Mouse (Mus musculus): ENCODE measurements around the gene Mettl7a2.
"Not testable (repeated sequence)": the region's sequence is repeated elsewhere in the genome, so short reads cannot be mapped to it uniquely, and the experiment has no call there.

Gene Mettl7a2

DNA sequence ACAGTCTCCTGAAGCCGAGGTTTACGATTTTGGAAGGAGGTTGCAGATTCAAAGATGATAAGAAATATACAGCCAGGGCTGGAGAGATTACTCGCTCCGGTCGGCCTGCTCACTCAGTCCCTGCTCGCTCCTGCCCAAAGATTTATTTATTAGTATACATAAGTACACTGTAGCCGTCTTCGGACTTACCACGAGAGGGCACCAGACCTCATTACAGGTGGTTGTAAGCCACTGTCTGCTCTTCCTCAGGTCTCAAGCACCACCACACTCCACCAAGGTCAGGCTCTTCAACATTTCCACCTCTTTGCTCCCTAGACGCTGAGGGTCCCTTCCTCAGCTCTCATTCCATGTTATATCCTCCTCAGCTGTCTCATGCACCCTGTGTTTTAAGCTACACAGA is 15.2 kb upstream of the Mettl7a2 start:
- peak; percentile 43 for DNase-seq (ENCODE audit: low spot score)

DNA sequence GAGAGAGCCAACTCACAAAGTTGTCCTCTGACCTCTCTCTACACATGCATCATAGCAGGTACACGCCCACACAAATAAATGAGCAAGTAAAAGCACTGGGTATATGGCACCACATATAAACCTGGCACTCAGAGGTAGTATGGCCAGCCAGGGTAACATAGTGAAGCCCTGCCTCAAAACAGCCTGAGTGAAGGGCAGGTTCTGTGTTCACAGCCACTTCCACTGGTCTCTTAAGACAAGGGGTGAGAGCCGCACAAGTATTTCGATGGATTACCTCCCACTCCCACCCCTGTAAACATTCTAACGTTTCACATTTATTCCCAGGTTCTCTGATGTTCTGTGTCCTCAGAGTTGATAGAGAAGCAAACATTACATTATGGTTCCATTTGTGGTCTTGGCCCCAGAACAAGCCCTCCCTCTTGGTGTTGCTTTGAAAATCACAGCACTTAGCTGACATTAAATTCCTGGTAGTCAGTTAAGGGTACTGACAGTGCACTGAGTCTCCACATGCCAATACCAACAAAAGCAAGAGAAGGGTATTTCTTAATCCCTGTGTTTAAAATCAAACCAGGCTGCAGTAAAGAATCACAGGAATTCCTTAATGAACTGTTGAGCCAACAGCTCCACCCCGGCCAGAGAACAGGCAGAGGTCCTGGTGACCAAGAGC is 11.6 kb upstream of the Mettl7a2 start:
- DNase-seq (ENCODE audit: low spot score), result not testable (repeated sequence)

DNA sequence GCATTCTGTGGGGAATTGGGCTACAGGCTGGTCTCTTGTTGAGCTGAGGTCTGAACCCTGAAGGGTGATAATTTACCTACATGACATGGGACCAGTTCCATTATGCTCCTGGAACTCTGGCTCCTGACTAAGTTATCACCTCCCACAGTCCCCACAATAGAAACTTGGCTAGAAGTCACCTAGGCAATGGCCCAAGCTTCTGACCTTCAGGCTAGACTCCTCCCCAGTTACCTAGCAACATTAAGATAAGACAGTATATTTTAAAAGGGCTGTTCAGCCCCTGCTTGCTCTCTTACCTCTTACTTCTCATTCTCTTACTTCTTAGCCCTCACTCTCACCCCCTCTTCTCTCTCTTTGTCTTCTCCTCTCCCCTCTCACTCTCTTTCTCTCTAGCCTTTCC is 7.5 kb upstream of the Mettl7a2 start:
- DNase-seq (ENCODE audit: low spot score), result no peak

DNA sequence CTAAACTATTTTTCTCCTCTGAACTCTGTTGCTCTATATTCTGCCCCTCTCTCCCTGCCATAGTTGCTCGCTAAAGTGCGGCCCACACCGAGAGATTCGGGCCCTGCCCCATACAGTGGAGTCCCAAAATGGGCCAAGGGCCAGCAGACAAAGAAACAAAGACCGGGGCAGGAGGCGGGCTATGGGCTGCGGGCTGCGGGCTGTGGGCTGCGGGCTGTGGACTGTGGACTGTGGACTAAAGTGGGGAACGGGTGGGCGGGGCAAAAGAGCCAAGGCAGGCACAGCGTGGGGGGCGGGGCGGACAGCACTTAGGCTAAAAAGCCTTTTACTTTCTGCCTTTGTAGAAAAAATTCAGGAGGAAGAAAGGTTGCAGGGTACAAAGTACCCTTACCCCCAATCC is 6.2 kb upstream of the Mettl7a2 start:
- DNase-seq (ENCODE audit: low spot score), result no peak

DNA sequence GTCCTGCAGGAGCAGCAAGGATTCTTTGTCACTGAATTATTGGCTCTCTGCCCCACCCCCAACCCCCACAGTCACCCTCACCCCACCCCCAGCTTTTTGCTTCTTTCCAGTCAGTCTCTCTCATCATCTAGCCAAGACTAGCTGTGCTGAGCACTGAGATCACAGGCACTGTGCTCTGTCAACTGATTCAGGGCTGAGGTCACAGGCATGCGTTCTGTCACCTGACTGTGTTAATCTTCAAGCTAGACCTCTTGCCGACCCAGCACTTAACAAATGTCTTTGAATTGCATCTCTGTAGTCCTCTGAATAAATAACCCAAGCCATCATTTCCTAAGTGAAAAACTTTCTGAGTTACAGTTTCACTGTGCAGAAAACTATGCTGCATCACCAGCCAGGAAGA is 3.5 kb upstream of the Mettl7a2 start:
- DNase-seq (ENCODE audit: low spot score), result no peak

- DNase-seq (ENCODE audit: low spot score), result no peak
Measured at GRCm38 (mm10) chr15:100351501-100352060, 1.4 kb upstream of the Mettl7a2 start.

DNA sequence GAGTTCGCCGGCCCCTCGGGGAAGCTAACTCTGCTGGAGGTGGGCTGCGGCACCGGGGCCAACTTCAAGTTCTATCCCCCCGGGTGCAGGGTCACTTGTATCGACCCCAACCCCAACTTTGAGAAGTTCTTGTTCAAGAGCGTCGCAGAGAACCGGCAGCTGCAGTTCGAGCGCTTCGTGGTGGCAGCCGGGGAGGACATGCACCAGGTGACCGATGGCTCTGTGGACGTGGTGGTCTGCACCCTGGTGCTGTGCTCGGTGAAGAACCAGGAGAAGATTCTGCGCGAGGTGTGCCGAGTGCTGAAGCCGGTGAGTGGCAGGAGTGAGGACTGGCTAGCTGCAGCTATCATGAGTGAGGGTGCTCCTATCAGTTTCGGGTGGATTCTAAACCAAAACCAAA is 399 bp downstream of the Mettl7a2 start:
- not testable (repeated sequence) for DNase-seq (ENCODE audit: low spot score)

GRCm38 (mm10) chr15:100355876-100356275 is 2.9 kb downstream of the Mettl7a2 start:
- no peak for DNase-seq (ENCODE audit: low spot score)

- no peak for DNase-seq (ENCODE audit: low spot score)
Measured at GRCm38 (mm10) chr15:100364242-100364641, 11.2 kb downstream of the Mettl7a2 start, which contains the start of gene Higd1c. Gene Higd1c (plus strand): TSS chr15:100364542.

DNA sequence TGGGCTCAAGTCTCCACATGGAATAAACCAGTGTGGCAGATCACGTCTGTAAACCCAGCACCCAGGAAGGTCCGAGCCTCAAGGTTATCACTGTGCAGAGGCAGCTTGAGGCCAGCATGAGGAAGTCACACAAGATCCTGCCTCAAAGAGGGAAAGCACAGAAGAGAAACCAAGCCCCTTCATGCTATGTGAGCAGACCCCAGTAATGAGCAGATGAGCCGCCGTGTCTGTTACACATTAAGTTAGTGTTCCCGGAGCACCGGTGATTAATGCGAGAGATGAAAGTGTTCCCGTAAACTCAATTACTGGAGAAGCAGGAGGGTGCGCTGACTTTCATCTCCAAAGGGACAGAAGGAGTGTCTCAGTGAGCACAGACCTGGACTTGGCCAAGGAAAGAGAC is 13.0 kb downstream of the Mettl7a2 start:
- DNase-seq (ENCODE audit: low spot score), result not testable (repeated sequence)

GRCm38 (mm10) chr15:100367119-100367518 is 14.1 kb downstream of the Mettl7a2 start:
- no peak for DNase-seq (ENCODE audit: low spot score)

DNA sequence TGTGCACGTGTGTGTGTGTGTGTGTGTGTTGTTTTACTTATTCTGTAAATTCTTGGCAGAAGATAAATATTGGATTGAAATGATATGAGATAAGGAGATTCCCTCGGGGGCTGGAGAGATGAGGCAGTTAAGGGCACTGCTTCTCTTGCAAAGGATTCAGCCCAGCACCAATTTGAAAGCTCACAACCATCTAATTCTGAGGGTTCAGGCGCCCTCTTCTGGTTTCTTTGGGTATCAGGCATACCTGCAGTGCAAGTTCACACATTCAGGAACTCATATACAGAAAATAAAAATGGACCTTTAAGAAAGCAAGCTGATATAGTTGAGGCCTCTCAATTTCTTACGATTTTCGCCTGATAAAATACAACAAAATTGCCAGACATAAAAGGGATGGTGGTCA is 22.1 kb downstream of the Mettl7a2 start:
- peak; percentile 28 for DNase-seq (ENCODE audit: low spot score)

DNA sequence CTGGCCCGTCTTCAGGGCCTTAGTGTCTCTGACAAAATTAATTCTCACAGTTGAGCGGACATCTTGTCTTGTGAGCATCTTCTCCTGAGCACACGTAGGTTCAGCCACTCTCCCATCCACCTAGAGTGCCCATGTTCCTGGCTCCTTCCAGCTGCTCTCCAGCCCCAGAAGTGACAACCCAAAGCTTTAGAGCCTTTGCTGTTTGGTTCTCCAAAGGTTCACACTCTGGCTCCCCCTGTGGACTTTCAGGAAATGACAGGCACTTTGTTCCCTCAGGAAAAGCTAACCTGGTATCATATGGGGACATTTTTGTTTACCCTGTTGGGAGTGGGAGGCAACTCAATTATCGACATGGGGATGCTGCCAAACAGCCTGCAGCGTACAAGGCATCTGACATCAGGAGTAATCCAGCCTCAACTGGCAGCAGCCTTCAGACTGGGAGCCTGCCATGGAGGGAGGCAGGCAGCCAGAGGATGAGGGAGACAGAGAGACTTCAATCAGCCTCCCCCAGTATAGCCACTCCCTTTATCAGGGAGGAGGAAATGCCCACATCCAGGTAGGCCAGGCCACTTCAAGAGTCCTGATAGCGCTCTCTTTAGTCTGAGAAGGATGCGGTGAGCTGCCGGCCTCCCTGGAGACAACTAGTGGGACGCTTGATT is 25.0 kb downstream of the Mettl7a2 start:
- DNase-seq (ENCODE audit: low spot score), result not testable (repeated sequence)

- no peak for DNase-seq (ENCODE audit: low spot score)
Measured at GRCm38 (mm10) chr15:100379658-100380057, 26.7 kb downstream of the Mettl7a2 start.

GRCm38 (mm10) chr15:100380104-100380503 is 27.1 kb downstream of the Mettl7a2 start:
- no peak for DNase-seq (ENCODE audit: low spot score)

- no peak for DNase-seq (ENCODE audit: low spot score)
Measured at GRCm38 (mm10) chr15:100385705-100386104, 32.7 kb downstream of the Mettl7a2 start.

DNA sequence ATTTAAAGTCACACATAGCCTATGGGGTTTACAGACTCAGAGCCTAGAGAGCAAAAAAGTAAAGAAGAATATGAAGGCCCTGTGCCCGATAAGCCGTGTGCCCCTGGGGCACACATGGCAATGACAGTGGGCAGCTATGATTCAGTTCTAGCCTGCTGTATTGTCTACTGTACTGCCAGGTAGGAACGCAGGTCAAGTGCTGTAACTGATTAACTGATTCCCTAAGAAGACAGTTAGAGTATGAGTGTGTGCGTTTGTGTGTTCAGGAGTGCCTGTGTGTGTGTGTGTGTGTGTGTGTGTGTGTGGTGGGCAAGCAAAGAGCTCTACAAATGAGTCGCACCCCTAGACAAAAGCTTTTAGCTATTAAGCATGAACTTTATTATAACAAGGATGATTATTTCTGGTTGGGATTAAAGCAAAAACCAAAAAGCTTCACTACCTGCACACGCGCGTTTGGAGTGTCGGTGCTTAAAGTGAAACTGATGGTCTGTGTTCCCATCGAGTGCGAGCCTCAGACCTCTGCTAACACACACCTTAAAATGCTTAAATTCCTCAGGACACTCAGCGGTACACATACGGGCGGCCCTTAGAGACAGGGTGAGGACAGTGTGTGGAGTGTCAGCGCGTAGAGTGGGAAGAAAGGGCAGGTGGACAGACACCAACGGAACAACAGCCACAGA is 34.7 kb downstream of the Mettl7a2 start:
- no peak for DNase-seq (ENCODE audit: low spot score)

DNA sequence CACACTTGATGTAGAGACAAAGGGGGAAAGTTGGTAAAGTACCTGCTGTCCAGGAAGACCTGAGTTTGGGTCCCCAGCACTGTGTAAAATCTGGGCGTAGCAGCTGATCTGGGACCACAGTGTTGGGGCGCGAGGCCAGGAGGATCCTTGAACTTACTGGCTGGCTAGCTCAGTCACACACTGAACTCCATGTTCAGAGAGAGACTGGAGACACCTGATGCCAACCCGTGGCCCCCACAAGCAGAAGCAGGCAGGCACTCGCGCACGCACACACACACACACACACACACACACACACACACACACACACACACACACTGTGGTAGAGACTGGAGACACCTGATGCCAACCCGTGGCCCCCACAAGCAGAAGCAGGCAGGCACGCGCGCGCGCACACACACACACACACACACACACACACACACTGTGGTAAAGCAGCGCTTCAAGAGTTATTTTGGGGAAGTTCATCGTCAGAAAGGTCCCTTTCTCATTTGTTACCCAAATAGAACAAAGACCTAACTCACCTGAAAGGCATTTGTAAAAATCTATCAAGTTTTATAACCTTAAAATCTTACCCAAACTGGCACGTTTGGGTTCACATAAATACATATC is 35.3 kb downstream of the Mettl7a2 start:
- no peak for DNase-seq (ENCODE audit: low spot score)

DNA sequence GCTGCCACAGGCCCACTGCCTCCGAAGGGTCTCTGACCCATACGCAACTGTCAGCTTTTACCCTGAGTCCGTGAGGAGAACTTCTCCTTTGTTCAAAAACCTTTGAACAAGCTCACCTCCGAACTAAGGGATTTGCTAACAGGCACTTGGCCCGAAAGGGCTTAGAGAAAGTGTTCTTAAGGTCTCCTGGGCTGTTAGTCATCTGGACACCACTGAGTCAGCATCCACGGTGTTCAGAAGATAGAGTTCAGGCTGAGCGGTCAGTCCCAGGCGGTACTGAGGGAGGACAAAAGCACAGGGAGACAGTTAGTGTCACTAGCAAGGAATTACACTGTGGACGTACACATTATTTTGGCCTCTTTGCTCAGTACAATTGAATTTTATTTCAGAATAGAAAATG is 35.9 kb downstream of the Mettl7a2 start:
- no peak for DNase-seq (ENCODE audit: low spot score)

DNA sequence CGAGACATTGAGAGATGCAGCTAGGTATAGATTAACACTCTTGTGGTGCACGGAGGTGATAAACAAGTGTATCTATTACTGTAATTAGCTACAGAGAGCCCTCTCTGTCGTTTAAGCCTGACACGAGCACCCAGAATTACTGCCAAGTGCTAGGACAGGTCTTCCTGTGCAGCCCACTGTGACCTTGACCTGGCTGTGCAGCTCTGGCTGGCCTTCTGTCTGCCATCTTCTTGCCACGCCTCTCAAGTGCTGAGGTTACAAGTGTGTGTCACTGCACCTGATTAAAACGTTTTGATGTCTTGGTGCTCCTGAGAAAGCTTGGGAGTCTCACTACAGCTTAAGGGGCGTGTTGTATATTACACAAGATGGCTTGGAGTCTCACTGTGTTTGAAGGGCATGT is 38.1 kb downstream of the Mettl7a2 start:
- DNase-seq (ENCODE audit: low spot score), result no peak

- DNase-seq (ENCODE audit: low spot score), result no peak
Measured at GRCm38 (mm10) chr15:100391599-100391998, 38.6 kb downstream of the Mettl7a2 start.

GRCm38 (mm10) chr15:100393016-100393415 is 40.0 kb downstream of the Mettl7a2 start:
- no peak for DNase-seq (ENCODE audit: low spot score)
